Mouse (Mus musculus) lung, postnatal 36 days (tissue): ENCODE measurements around the gene Cklf.
"Not testable (repeated sequence)": the region's sequence is repeated elsewhere in the genome, so short reads cannot be mapped to it uniquely, and the experiment has no call there.

Source experiments
- DNase-seq: peaks from one replicate; pipeline ENCODE4 v3.0.0; 2022; ENCODE audit warnings: mixed read lengths

Gene Cklf

GRCm38 (mm10) chr8:104250439-104251367 lies at the start of gene Cklf:
Cklf (plus strand) TSS chr8:104250861.
- peak; percentile 96 for DNase-seq

GRCm38 (mm10) chr8:104201622-104202021 lies 49.0 kb upstream of the Cklf start:
- DNase-seq: no peak

GRCm38 (mm10) chr8:104202320-104202719 lies 48.3 kb upstream of the Cklf start:
- DNase-seq: no peak

DNA sequence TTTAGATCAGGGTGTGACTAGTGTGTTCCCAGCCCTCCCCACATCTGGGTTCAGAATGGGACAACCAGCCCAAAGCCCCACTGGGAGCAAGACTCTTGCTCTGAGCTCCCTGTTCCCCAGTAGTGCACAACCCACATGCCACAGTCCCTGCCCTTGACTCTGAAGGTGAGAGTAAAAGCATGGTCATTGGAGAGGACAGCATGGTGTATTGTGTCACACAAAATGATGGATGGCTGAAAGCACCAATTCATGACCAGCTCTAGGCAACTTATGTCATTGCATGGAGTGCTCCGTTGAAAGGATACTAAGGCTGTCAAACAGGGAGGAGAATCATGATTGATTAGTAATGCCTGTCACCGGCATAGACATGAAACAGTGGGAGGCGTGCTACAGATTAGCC lies 45.4 kb upstream of the Cklf start:
- DNase-seq: no peak

DNA sequence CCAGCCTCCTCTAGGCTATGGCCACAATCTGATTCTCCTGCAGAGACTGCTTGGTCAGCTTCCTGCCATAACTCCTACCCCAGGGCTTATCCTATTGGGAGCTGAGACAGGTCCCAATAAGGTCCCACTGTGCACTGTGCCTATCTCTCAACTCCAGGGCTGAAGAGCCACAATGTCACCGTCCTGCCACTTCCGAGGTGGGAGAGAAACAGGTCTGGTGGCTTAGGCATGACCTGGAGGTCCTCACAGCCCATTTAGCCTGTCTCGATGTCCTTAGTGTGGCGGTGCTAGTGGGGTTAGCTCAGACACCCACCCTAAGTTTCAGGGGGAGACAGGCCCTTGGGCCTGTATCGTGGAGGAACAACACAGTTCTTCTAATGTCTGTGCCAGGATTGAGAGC lies 33.1 kb upstream of the Cklf start:
- DNase-seq: no peak

GRCm38 (mm10) chr8:104219079-104219478 lies 31.6 kb upstream of the Cklf start:
- peak; percentile 39 for DNase-seq

- DNase-seq: peak; percentile 86
Measured at GRCm38 (mm10) chr8:104219806-104220205, 30.9 kb upstream of the Cklf start.

- no peak for DNase-seq
Measured at GRCm38 (mm10) chr8:104227048-104227447, 23.6 kb upstream of the Cklf start.

GRCm38 (mm10) chr8:104230377-104230776 lies 20.3 kb upstream of the Cklf start:
- no peak for DNase-seq

DNA sequence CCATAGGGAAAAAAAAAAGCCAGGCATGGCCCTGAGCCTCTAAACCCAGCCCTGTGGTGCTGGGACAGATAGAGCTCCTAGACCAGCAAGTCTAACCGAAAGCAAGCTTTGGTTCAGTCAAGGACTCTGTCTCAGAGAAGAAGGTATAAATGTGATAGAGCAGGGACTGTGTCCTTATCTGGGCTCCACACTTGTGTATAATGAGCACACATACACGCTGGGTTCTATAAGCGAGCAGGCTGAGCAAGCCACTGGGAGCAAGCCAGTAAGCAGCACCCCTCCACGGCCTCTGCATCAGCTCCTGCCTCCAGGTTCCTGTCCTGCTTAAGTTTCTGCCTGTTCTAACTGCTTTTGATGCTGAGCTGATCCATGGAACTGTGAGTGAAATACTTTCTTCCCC lies 18.6 kb upstream of the Cklf start:
- no peak for DNase-seq

GRCm38 (mm10) chr8:104232919-104233318 lies 17.7 kb upstream of the Cklf start:
- DNase-seq: peak; percentile 56

DNA sequence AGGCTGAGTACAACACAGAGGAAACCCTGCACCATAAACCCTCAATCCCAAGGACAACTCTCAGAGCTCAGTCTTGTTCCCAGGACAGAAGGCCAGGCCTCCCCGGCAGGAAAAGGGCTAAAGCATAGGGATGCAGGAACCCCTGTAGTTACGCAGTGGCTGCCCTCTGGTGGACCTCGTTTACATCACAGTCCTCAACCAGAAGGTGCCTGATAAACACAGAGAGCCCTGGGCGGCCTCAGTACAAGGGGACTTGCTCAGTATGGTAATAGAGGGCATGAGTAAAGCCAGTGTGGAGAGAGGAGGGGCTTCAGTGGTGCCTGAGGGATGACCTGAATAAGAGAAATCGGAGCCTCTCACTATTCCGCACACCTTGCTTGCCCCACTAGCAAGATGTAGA lies 16.1 kb upstream of the Cklf start:
- DNase-seq: no peak

DNA sequence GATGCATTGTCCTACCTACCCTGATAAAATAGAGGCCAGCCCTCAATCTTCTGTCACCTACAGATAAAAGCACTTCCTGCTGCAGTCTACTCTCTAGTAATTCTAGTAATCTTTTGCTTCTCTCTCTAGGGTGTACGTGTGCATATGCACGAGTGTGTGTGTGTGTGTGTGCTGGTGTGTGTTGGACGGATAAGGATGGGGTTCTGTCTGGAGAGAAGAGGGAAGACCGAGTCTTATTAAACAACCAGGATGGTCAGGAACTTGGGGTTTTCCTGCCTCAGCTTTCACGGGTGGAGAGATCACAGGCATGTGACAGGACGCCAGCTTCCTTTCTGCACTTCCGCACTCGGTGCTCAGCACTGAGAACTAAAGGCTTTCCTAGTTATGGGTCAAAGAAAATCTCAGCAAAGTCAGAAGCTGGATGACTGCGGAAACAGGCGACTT lies 11.2 kb upstream of the Cklf start:
- peak; percentile 25 for DNase-seq

DNA sequence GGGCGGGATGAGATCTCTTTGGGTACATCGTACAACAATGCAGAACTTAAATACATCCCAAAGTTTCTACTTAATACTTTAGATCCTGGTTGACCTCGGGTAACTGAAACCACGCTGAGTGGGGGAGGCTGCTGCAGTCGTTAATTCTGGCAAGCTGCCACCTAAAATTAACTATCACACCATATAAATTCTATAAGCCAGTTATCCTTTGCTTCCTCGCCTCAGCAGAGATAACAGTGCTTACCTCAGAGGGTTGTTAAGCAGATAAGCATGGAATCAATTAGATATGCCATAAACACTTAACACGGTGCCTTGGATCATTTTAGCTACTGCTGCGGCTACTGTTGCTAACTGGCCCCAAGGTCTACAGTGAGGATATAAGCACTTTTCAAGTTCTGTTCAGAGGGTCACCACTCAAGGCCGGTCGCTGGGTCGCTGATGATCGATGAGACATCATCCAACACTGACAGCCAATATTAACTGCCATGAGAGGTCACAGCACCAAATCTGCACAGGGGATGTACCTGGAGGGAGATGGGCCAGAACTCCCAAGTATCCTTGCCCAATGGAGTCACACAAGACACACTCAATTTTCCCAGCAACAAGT lies 8.5 kb upstream of the Cklf start:
- no peak for DNase-seq

DNA sequence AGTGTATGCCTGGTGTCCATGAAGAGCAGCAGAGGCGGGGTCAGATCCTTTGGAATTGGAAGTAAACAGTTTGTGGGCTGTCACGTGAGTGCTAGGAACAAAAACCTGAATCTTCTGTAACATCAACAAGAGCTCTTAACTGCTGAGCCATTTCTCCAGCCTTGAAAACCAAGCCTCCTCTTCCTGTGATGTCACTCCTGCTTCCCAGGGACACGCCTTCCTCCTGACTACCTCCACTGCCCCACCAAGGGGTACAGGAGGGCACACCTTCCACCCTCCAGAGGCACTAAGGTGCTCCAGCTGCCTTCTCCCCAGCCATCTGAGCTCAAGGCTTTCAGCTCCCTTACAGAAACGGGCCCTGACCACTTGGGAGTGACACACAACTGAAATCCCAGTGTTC lies 4.0 kb upstream of the Cklf start:
- DNase-seq: peak; percentile 11

DNA sequence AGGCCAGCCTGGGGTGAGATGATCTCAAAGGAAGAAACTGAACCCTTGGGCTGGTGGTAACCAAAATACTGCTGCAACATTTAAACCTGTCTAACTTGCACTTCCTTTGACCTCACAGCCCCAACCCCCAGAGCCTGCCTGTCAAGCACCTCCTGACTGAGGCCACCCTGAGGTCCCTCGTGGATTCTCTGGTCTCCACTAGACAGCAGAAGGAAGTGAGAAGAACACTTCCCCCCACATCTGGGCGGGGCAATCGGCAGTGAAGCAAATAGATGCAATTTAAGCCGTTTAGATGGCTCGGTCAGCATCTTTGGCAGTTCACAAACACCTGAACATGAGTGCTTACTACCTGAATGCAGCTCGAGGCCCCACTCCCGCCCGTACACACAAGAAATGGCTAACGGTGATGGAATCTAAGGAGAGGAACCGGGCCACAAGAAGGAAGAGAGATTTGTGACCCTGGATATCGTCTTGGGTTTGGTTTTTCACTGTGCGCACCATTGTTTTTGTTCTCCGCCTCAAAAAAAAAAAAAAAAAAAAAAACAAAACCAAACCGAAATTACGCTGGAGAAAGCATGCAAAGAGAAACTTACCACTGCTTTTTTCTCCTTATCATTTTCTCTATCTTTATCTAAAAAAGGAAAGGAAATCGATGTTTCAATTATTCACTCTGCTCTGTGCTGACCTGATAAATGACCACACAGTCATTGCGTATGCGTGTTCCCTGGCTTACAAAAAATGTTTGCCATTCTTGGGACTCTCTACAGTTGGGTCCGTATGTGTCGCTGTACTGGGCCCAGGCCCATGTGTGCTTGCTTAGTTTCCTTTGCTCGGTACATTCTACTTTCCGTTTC lies 3.4 kb upstream of the Cklf start:
- DNase-seq: peak; percentile 75

DNA sequence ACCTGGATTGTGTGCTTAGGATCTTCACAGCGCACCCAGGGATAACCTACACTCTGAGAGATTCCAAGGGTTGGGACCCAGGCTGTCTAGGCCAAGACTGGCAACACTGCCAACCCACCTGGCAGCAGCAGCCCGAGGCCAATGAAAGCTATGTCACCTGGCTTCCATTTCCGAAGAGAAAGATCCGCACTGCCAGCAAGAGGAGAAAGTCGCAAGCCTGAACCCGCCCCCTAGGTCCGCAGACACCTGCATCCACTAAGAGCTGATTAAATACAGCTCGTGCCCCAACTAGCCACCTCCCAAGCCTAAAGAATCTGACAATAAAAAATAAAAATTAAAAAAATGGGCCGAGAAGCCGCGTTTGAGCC lies 2.8 kb upstream of the Cklf start:
- peak; percentile 20 for DNase-seq

- peak; percentile 83 for DNase-seq
Measured at GRCm38 (mm10) chr8:104248276-104248675, 2.4 kb upstream of the Cklf start, which contains the start of gene Tk2. Tk2 (minus strand) TSS chr8:104248558.

DNA sequence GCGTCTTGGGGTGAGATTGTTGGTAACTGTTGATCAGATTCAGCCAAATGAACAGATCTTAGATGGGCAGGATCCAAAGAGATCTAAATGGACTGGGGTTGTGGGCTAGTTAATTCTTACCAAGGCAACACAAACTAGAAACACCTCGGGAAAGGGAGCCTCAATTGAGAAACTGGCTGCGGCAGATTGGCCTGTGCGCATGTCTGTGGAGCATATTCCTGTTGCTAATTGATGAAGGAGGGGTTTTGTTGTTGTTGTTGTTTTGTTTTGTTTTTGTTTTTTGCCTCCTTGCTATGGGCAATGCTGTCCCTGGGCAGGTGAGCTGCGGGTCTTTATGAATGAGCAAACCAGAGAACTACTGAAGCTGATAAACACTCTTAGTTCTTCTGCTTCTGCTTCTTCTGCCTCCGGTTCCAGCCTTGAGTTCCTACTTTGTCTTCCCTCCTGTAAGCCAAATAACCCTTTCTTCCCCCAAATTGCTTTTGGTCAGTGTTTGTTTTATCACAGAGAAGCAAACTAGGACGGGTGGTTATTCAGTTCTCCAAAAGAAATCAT lies 1.1 kb upstream of the Cklf start:
- no peak for DNase-seq

GRCm38 (mm10) chr8:104251461-104251860 lies 800 bp downstream of the Cklf start:
- DNase-seq: peak; percentile 38

DNA sequence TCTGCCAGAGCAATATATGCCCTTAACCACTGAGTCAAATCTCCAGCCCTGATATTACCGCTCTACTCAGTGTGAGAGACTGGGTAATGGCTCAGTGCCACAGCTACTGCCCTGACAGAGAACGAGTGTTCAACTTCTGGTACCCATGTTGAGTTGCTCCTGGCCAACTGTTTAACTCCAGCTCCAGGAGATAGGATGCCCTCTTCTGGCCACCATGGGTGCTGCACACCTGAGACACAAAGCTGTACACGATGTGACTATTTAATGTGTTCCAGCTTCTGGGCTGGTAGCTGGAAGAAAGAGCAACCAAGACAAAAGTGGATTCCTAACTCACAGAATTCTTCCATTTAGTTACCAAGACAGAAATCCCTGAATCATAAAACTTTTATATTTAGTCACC lies 2.4 kb downstream of the Cklf start:
- peak; percentile 58 for DNase-seq

GRCm38 (mm10) chr8:104261802-104262201 lies 11.1 kb downstream of the Cklf start:
- DNase-seq: not testable (repeated sequence)
